Comparison of ENCODE assay signal across 22 mouse cellular contexts in genomic region chr6:50824466-50824865, GRCm38 (mm10).
"Had no signal": no experiment of that assay in that cellular context is flagged by ENCODE, and none has a peak within 500 bp of the region (broad histone marks: within the 10 kb centered on the region; RNA-seq: fewer than 3 reads in every experiment).

No protein-coding gene starts in this region.

- H3K27me3 ChIP-seq: lung, embryonic 15.5 days; midbrain, embryonic 12.5 days; midbrain, embryonic 15.5 days had no signal

- H3K36me3 ChIP-seq: limb, embryonic 10.5 days; limb, embryonic 13.5 days; liver, embryonic 12.5 days; liver, embryonic 15.5 days; lung, embryonic 15.5 days; midbrain, embryonic 12.5 days; midbrain, embryonic 15.5 days had no signal

- H3K4me3 ChIP-seq: layer of hippocampus, adult 2 months; limb, embryonic 10.5 days; limb, embryonic 13.5 days; liver, embryonic 12.5 days; liver, embryonic 15.5 days; lung, embryonic 15.5 days; megakaryocyte, embryonic 14.5 days; midbrain, embryonic 12.5 days; midbrain, embryonic 15.5 days had no signal

- DNase-seq: kidney, adult 8-10 months; kidney, postnatal 25 days; layer of hippocampus, adult 9-11 months; liver; lung, adult 18-20 months; lung, postnatal 10 days; lung, postnatal 36 days; right cerebral cortex, postnatal 14 days; right cerebral cortex, postnatal 4 days; thymus, adult 2 months; thymus, postnatal 14 days; thymus, postnatal 4 days had no signal

- H3K27ac ChIP-seq: layer of hippocampus, adult 2 months; limb, embryonic 10.5 days; limb, embryonic 13.5 days; liver, embryonic 12.5 days; liver, embryonic 15.5 days; lung, embryonic 15.5 days; midbrain, embryonic 15.5 days; stomach, postnatal 0 days had no signal

- H3K9ac ChIP-seq: limb, embryonic 13.5 days; liver, embryonic 12.5 days; liver, embryonic 15.5 days; lung, embryonic 15.5 days; midbrain, embryonic 12.5 days; midbrain, embryonic 15.5 days had no signal

- H3K9me3 ChIP-seq: limb, embryonic 10.5 days; liver, embryonic 12.5 days; liver, embryonic 15.5 days; lung, embryonic 15.5 days; midbrain, embryonic 15.5 days had no signal

- H3K4me2 ChIP-seq: limb, embryonic 13.5 days; liver, embryonic 12.5 days; liver, embryonic 15.5 days; lung, embryonic 15.5 days; midbrain, embryonic 12.5 days; midbrain, embryonic 15.5 days had no signal

- ATAC-seq: liver, embryonic 12.5 days; midbrain, embryonic 15.5 days had no signal
